Mouse (Mus musculus): ENCODE results near the gene Ap1ar. TPM values are rescaled to one million over a fixed set of nuclear protein-coding genes. Genes with fewer than 3 reads are reported as not detected.
"Not testable (repeated sequence)": the region's sequence is repeated elsewhere in the genome, so short reads cannot be mapped to it uniquely, and the experiment has no call there.

Gene Ap1ar
- polyA plus RNA-seq, 1 experiment from 2014 or later: 97.9 TPM

DNA sequence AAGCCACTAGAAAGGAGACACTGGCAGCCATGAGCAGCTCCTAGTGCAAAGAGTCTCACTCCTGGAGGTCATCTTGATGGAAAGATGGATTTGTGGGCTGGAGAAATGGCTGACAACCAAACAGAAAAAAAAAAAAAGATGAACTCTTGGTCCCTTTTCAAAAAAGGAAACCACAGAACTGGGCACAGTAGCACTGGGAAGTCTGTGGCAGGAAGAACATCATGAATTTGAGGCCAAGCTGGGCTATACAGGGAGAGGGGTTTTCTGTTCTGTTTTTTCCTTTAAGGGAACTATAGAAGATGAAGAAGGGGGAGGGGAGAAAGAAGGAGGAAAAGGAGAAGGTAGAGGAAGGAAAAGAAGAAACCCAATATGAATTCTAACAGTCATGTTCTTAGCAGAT is 50.3 kb downstream of the Ap1ar start:
- H3K9me3 ChIP-seq (ENCODE audit: control insufficient read depth, low read length): no peaks in the 10 kb centered on the region
- H3K27ac ChIP-seq (ENCODE audit: low read depth, low read length): no peak overlapping the region
- no peak for ATAC-seq (ENCODE audit: low read depth)
- peaks cover 10% of the 10 kb centered on the region for H3K27me3 ChIP-seq (ENCODE audit: control insufficient read depth, insufficient read depth, low read length)
- no peak overlapping the region for H3K4me3 ChIP-seq (ENCODE audit: low read depth, low read length)
- H3K4me1 ChIP-seq (ENCODE audit: control insufficient read depth, insufficient read depth, low read length): peaks cover 9% of the 10 kb centered on the region; the same call in 1 of the 2 replicates
- H3K9ac ChIP-seq (replicated peaks; ENCODE audit: low read depth, low read length): no peak overlapping the region
- no peaks in the 10 kb centered on the region for H3K36me3 ChIP-seq (ENCODE audit: control insufficient read depth, insufficient read depth, low read length)
- H3K4me2 ChIP-seq (ENCODE audit: low read depth, low read length): no peak overlapping the region

DNA sequence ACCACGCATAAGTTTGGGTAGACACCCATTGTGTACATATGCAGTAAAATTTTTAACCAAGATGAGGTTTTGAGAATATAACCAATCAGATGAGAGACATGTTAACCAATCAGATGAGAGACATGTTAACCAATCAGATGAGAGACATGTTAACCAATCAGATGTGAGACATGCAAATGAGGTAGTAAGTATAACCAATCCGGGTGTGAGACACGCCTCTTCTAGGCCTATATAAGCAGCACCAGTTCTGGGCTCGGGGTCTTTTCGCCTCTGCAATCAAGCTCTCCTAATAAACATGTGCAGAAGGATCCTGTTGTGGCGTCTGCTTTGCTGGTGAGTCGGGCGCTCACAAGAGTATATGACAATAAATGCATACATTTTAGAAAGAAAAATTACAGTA is 53.6 kb downstream of the Ap1ar start:
- not testable (repeated sequence) for H3K4me1 ChIP-seq (ENCODE audit: control insufficient read depth, insufficient read depth, low read length); H3K36me3 ChIP-seq (ENCODE audit: control insufficient read depth, insufficient read depth, low read length); H3K4me3 ChIP-seq (ENCODE audit: low read depth, low read length); H3K9me3 ChIP-seq (ENCODE audit: control insufficient read depth, low read length); H3K9ac ChIP-seq (replicated peaks; ENCODE audit: low read depth, low read length); H3K27ac ChIP-seq (ENCODE audit: low read depth, low read length); H3K4me2 ChIP-seq (ENCODE audit: low read depth, low read length); ATAC-seq (ENCODE audit: low read depth); H3K27me3 ChIP-seq (ENCODE audit: control insufficient read depth, insufficient read depth, low read length)
- WGBS: 92% methylated on average over 8 of the region's 8 CpGs

GRCm38 (mm10) chr3:127782921-127783320 is 54.4 kb downstream of the Ap1ar start:
- ATAC-seq (ENCODE audit: low read depth): no peak
- WGBS: 93% methylated on average over 6 of the region's 6 CpGs
- no peaks in the 10 kb centered on the region for H3K4me1 ChIP-seq (ENCODE audit: control insufficient read depth, insufficient read depth, low read length)
- no peaks in the 10 kb centered on the region for H3K36me3 ChIP-seq (ENCODE audit: control insufficient read depth, insufficient read depth, low read length)
- H3K4me3 ChIP-seq (ENCODE audit: low read depth, low read length): no peak overlapping the region
- H3K27ac ChIP-seq (ENCODE audit: low read depth, low read length): no peak overlapping the region
- no peaks in the 10 kb centered on the region for H3K9me3 ChIP-seq (ENCODE audit: control insufficient read depth, low read length)
- no peak overlapping the region for H3K9ac ChIP-seq (replicated peaks; ENCODE audit: low read depth, low read length)
- no peak overlapping the region for H3K4me2 ChIP-seq (ENCODE audit: low read depth, low read length)
- no peaks in the 10 kb centered on the region; the same call in 1 of the 2 replicates for H3K27me3 ChIP-seq (ENCODE audit: control insufficient read depth, insufficient read depth, low read length)

GRCm38 (mm10) chr3:127780921-127781320 is 56.4 kb downstream of the Ap1ar start:
- no peak overlapping the region for H3K9ac ChIP-seq (replicated peaks; ENCODE audit: low read depth, low read length)
- WGBS: 93% methylated on average over 9 of the region's 9 CpGs
- H3K9me3 ChIP-seq (ENCODE audit: control insufficient read depth, low read length): no peaks in the 10 kb centered on the region
- no peak for ATAC-seq (ENCODE audit: low read depth)
- H3K27ac ChIP-seq (ENCODE audit: low read depth, low read length): no peak overlapping the region
- no peaks in the 10 kb centered on the region for H3K27me3 ChIP-seq (ENCODE audit: control insufficient read depth, insufficient read depth, low read length)
- no peak overlapping the region for H3K4me2 ChIP-seq (ENCODE audit: low read depth, low read length)
- H3K36me3 ChIP-seq (ENCODE audit: control insufficient read depth, insufficient read depth, low read length): no peaks in the 10 kb centered on the region
- H3K4me3 ChIP-seq (ENCODE audit: low read depth, low read length): no peak overlapping the region
- no peaks in the 10 kb centered on the region for H3K4me1 ChIP-seq (ENCODE audit: control insufficient read depth, insufficient read depth, low read length)

DNA sequence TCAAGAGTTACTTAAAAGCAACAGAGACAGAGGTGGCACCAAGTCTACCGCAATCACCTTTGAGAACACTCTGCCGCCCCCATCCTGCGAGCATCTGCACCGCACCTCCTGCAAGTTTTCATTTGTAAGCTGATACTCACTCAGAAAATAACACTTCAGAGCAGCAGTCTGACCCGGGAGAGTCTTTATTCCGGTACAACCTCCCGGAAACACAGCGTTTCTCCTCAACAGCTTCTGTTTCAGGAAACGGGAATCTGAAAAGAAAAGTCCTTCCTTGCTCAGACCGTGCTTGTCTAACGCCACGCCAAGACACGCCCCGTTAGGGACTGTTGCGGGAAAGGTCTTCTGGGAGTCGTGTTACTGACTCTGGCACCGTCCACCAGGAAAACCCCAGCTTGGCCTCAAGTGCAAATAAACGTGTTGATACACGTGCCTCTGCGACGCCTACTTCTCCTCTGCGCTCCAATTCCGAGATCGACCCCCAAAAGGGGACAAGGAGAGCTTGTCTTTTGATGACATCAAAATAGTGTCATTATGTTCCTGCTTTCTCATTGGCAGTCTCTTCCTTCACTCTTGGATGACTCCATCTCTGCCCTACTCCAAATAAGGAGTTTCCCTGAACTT is 57.2 kb downstream of the Ap1ar start, which contains the start of gene Alpk1:
TSS of gene Alpk1 (minus strand) at position 507 of the 624 bp plus-strand sequence.
- WGBS: under 1% methylated on average over 24 of the region's 24 CpGs
- no peaks in the 10 kb centered on the region for H3K4me1 ChIP-seq (ENCODE audit: control insufficient read depth, insufficient read depth, low read length)
- 0 out of 2 replicates have a peak within 1 kb of the TSS, but pooled peaks have one; percentile 16 for H3K9ac ChIP-seq (replicated peaks; ENCODE audit: low read depth, low read length)

GRCm38 (mm10) chr3:127769146-127769545 is 68.2 kb downstream of the Ap1ar start:
- no peak for ATAC-seq (ENCODE audit: low read depth)
- H3K4me2 ChIP-seq (ENCODE audit: low read depth, low read length): no peak overlapping the region
- 91% methylated on average over 11 of the region's 11 CpGs for WGBS
- H3K4me1 ChIP-seq (ENCODE audit: control insufficient read depth, insufficient read depth, low read length): no peaks in the 10 kb centered on the region
- no peak overlapping the region for H3K27ac ChIP-seq (ENCODE audit: low read depth, low read length)
- no peaks in the 10 kb centered on the region for H3K36me3 ChIP-seq (ENCODE audit: control insufficient read depth, insufficient read depth, low read length)
- H3K9ac ChIP-seq (replicated peaks; ENCODE audit: low read depth, low read length): no peak overlapping the region
- H3K9me3 ChIP-seq (ENCODE audit: control insufficient read depth, low read length): no peaks in the 10 kb centered on the region
- no peaks in the 10 kb centered on the region for H3K27me3 ChIP-seq (ENCODE audit: control insufficient read depth, insufficient read depth, low read length)
- H3K4me3 ChIP-seq (ENCODE audit: low read depth, low read length): no peak overlapping the region

More for the DNA sequence above, 57.2 kb downstream of the Ap1ar start, which contains the start of gene Alpk1:
- Histone ChIP-seq H3K4me3 (ENCODE audit: low read depth, low read length) (peak within 1 kb of the TSS; percentile 26), H3K27me3 (ENCODE audit: control insufficient read depth, insufficient read depth, low read length) (no peaks in the 10 kb centered on the region), H3K36me3 (ENCODE audit: control insufficient read depth, insufficient read depth, low read length) (no peaks in the 10 kb centered on the region), H3K9me3 (ENCODE audit: control insufficient read depth, low read length) (no peaks in the 10 kb centered on the region), H3K27ac (ENCODE audit: low read depth, low read length) (no peak within 1 kb of the TSS), H3K4me2 (ENCODE audit: low read depth, low read length) (peak within 1 kb of the TSS; percentile 41)
- peak; percentile 56; the same call in 1 of the 2 replicates for ATAC-seq (ENCODE audit: low read depth)

GRCm38 (mm10) chr3:127765971-127766370 is 71.4 kb downstream of the Ap1ar start:
- Histone ChIP-seq H3K27ac (ENCODE audit: low read depth, low read length) (no peak overlapping the region), H3K27me3 (ENCODE audit: control insufficient read depth, insufficient read depth, low read length) (peaks cover under 1% of the 10 kb centered on the region; the same call in 1 of the 2 replicates), H3K4me2 (ENCODE audit: low read depth, low read length) (no peak overlapping the region), H3K9me3 (ENCODE audit: control insufficient read depth, low read length) (no peaks in the 10 kb centered on the region), H3K36me3 (ENCODE audit: control insufficient read depth, insufficient read depth, low read length) (no peaks in the 10 kb centered on the region), H3K9ac (replicated peaks; ENCODE audit: low read depth, low read length) (no peak overlapping the region), H3K4me1 (ENCODE audit: control insufficient read depth, insufficient read depth, low read length) (no peaks in the 10 kb centered on the region), H3K4me3 (ENCODE audit: low read depth, low read length) (no peak overlapping the region)
- ATAC-seq (ENCODE audit: low read depth): no peak
- 75% methylated on average over 3 of the region's 3 CpGs for WGBS

DNA sequence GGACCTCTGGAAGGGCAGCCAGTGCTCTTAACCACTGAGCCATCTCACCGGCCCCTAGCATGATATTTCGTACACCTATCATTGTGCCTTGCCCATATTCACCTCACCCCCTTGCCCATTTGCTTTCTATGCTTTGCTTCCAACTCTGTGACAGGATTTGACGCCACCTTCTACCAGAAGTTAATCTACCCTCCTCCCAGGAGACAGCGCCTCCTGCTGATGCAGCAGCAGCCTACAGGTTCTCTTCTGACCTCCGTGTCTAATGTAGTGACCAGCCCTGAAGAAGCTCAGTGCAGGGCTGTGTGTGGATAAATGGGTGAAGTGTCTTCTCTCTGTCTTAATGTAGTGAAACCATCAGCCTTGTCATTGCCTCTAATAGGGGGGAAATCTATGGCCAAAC is 72.8 kb downstream of the Ap1ar start:
- H3K36me3 ChIP-seq (ENCODE audit: control insufficient read depth, insufficient read depth, low read length): no peaks in the 10 kb centered on the region
- no peak overlapping the region for H3K4me3 ChIP-seq (ENCODE audit: low read depth, low read length)
- H3K4me2 ChIP-seq (ENCODE audit: low read depth, low read length): no peak overlapping the region
- no peaks in the 10 kb centered on the region for H3K4me1 ChIP-seq (ENCODE audit: control insufficient read depth, insufficient read depth, low read length)
- no peak overlapping the region for H3K27ac ChIP-seq (ENCODE audit: low read depth, low read length)
- peaks cover 2% of the 10 kb centered on the region; the same call in 1 of the 2 replicates for H3K27me3 ChIP-seq (ENCODE audit: control insufficient read depth, insufficient read depth, low read length)
- no peaks in the 10 kb centered on the region for H3K9me3 ChIP-seq (ENCODE audit: control insufficient read depth, low read length)
- WGBS: 61% methylated on average over 5 of the region's 5 CpGs
- ATAC-seq (ENCODE audit: low read depth): no peak
- no peak overlapping the region for H3K9ac ChIP-seq (replicated peaks; ENCODE audit: low read depth, low read length)

DNA sequence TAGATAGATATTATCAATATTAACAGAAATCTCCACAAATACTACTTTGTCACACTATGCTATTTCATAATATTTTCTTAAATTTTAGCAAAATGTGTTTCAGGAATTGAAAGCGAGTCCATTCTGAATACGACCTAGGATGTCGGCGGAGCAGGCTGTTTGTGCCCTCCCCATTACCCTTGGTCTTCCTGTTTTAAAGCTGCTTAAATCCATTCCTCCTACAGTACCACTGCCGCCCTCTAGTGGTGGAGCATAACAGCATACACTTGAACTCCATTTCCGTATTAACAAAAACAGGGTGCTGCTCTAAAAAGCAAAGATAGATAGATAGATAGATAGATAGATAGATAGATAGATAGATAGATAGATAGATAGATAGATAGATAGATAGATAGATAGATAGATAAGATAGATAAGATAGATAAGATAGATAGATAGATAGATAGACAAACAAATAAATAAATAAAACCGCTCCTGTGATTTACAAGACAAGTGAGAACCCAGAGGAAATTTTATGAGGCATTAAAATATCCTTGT is 74.2 kb downstream of the Ap1ar start:
- no peak for ATAC-seq (ENCODE audit: low read depth)
- Histone ChIP-seq H3K9ac (replicated peaks; ENCODE audit: low read depth, low read length) (no peak overlapping the region), H3K4me2 (ENCODE audit: low read depth, low read length) (no peak overlapping the region), H3K36me3 (ENCODE audit: control insufficient read depth, insufficient read depth, low read length) (no peaks in the 10 kb centered on the region), H3K9me3 (ENCODE audit: control insufficient read depth, low read length) (no peaks in the 10 kb centered on the region), H3K4me1 (ENCODE audit: control insufficient read depth, insufficient read depth, low read length) (no peaks in the 10 kb centered on the region), H3K27me3 (ENCODE audit: control insufficient read depth, insufficient read depth, low read length) (peaks cover 2% of the 10 kb centered on the region; the same call in 1 of the 2 replicates), H3K4me3 (ENCODE audit: low read depth, low read length) (no peak overlapping the region), H3K27ac (ENCODE audit: low read depth, low read length) (no peak overlapping the region)
- WGBS: 18% methylated on average over 7 of the region's 7 CpGs
